Mouse (Mus musculus) T-helper 17 cell (primary cell): Measurements from ENCODE around the gene Vtn.

Source experiments
- in situ Hi-C, 2 experiments: fragments of 300-600 bp; cut with MboI, MseI; formaldehyde crosslinking; loops; 1 replicate in 1 of 2; 2 replicates in 1 of 2; pipeline ENCODE4 v1.15.1; 2025; ENCODE audit warnings: high pct_unique_total_duplicates in 2 of 2

The Vtn gene

DNA sequence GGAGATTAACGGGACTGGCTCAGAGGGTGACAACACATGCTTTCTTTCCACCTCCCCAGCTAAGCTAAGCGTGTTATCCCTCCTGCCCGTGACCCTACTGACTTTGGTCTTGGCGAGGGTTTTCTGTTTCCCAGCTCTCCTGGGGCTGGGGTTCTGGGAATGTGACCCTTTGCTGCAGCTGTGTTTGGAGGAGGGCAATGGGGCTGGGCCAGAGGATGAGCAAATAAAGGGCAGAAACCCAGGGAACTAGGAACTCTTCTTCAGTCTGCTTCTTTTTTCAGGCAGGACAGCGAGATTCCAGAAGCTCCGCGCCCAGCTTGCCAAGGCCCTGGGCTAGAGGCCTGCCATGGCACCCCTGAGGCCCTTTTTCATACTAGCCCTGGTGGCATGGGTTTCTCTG, at the start of gene Vtn:
Gene Vtn (plus strand): TSS at position 88 of the 400 bp plus-strand sequence.
- in situ Hi-C loops: loop anchor here in 1 of 2 experiments (10.0 kb wide), 1 partner anchor 1026 kb away; the partner anchor contains the start of gene Evi2b

DNA sequence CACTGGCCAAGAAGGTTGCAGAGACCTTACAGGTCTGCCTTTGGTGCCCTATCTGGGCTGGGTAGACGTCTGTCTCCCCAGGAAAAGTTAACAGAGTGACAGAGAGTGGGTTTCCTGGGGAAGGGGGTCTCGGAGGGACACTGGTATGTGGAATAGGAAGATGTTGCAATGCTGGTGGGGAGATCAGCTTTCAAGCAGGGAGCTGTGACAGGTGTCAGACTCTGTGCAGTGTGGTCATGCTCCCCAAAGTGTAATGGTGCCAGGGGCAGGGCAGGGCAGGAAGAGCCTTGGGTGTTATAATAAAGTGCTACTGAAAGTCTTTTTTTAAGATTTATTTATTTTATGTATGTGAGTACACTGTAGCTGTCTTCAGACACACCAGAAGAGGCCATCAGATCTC, 48.6 kb upstream of the Vtn start:
- in situ Hi-C loops: no loop called here

DNA sequence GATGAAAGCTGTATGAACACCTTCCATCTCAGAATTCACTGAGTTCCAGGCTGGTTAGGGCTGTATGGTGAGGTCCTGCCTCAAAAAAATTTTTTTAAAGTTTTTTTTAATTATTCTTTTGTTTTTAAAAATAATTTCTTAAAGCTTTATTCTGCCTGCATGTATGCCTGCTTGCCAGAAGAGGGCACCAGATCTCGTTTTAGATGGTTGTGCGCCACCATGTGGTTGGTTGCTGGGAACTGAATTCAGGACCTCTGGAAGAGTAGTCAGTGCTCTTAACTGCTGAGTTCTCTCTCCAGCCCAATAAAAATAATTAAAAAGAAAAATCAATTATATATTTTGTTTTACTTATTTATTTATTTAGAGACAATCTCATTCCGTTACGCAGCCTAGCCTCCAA, 45.2 kb upstream of the Vtn start:
- in situ Hi-C loops: no loop called here

DNA sequence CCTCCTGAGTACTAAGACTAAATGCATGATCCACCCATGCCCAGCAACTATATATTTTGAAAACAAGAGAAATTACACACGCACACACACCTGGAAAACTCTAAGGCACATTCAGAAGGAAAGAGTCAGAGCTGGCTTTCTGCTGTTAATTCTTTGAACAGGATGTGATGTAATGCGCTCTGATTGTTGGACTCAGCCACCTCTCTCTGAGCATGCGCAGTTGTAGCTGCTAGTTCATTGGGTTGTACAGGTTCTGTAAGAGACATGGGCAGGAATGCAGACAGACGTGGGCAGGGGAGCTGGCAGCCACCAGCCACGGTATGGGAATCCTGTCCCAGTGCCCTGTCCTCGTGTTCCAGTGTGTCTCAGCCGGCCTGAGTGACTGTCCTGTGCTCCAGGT, 44.6 kb upstream of the Vtn start:
- in situ Hi-C loops: no loop called here

DNA sequence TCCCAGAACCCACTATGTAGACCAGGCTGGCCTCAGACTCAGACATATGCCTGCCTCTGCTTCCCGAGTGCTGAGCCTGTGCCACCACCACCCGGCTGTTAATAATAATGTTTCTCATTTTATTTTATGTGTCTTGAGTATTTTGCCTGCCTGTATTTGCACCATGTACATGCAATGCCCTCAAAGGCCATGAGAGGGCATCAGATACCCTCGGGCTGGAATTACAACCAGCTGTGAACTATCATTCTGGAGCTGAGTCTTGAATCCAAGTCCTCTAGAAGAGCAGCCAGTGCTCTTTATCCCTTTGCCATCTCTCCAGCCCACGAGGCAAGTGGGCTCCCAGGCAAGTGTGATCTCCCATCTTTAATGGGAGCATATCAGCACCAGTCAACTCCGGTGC, 43.6 kb upstream of the Vtn start:
- in situ Hi-C loops: no loop called here

DNA sequence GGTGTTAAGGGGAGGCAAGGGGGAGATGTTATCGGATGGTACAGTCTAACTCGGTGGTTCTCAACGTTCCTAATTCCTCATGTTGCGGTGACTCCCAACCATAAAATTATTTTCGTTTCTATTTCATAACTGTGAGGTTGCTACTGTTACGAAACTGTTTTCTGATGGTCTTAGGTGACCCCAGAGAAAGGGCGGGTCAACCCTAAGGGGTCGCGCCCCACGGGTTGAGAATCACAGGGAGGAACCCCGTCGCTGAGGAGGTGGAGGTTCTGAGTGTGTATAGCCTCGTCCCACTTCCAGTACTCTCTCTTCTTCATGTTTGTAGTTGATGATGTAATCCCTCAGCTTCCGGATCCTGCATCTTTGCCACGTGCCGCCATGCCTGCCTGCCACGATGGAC, 40.2 kb upstream of the Vtn start:
- in situ Hi-C loops: no loop called here

DNA sequence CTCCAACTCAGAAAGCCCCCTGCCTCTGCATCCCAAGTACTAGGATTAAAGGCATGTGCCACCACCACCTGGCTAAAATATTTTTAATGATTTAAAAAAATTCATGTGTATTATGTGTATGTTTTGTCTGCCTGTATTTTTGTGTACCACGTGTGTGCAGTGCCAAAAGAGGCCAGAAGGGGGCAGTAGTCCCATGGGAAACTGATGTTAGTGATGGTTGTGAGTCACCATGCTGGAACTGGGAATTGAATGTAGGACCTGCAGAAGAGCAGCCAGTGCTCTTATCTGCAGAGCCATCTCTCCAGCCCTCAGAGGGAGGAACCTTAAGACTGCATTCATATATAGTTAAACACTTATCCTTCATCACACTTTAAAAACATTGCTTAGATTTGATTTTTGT, 37.0 kb upstream of the Vtn start:
- in situ Hi-C loops: no loop called here

DNA sequence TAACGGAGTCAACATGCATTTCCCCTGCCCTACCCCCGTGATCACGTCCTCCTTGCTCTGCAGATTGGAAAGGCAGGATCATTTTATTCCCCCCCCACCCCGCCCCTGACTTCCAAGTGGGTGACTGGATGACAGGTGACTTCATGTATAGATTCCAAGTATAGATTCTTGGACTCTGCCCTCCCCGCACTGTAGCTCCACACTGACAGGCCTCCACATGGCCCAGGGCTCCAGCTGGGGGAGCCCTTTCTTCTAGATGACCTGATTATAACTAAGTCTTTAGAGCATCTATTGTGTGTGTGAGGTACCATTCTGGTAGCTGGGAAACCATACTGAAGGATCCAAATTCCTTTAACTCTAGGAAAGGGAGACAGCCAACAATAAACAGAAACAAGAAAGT, 36.2 kb upstream of the Vtn start:
- in situ Hi-C loops: no loop called here

DNA sequence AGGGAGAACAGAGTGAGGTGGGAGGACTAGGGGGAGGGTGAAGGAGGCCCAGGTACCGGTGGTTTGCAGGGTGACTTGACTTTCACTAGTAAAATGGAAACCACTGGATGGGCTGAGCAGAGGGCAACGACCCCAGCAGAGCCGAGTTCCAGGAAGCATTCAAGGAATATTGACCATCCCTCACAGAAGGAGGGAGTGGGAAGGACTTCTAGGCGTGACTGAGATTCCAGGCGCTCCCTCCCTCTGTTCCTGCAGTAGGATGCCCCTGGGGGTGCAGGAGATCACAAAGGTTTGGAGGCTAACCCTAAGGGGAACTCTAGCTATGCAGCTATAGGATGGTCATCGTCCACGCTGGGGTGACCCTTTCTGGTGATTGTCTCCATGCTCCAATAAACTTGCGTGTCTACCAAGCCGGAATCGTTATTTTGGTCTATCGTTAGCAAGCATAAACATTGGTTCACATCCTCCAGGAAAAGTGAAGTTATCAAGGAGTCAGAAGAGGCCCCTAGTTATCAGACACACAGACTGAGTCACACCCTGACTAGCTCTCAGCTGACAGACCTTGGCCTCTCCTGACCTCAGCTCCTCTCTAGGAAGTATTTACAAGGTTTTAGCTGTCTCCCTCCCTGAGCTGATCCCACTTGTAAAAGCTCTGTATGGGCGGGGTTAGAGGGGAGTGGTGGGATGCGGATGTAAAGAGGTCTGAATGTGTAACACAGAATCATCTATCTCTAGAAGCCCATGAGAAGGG, 35.4 kb upstream of the Vtn start:
- in situ Hi-C loops: no loop called here

DNA sequence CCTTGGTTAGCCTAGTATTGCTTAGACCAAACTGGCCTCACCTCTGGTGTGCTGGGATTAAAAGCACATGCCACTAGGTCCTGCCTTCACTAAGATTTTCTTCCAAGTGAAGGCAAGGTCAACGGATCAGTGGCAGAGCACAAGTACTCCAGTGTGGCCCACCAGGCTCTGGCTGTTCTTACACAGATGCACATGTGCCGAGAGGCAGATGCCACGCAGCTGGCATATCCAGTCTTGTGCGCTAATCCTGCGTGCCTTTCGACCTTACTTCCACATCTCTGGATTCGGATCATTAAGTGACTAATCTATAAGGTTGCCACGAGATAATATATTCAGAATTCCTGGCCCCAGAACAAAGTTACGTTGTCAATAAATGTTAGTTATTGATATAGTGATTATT, 33.8 kb upstream of the Vtn start:
- in situ Hi-C loops: no loop called here

DNA sequence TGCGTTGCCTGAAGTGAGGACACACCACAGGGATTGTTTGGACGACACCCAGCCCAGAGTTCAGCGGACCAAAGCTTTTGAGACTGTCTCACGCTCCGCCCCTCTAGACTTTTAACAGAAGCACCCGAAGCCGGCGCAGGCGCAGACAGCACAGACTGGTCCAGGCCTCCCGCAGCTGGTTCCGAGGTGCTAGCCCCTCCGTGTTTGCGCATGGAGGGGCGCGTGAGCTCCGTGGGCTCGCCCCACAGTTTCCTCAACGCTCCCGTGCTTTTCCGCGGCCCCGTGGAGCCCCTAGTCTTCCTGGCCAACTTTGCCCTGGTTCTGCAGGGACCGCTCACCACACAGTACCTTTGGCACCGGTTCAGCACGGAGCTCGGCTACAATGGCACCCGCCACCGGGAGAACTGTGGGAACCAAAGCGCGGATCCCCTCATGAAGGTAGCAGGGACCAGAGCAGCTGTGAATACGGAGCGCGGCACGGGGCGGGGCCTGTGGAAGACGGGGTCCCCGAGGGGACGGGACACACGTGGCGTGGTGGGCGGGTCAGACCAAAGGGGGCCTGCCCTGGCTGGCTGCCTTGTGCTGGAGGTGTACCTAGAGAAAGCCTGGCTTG, 33.2 kb upstream of the Vtn start, which contains the start of gene Slc46a1:
Gene Slc46a1 (plus strand): TSS at position 130 of the 613 bp plus-strand sequence.
- in situ Hi-C loops: no loop called here

DNA sequence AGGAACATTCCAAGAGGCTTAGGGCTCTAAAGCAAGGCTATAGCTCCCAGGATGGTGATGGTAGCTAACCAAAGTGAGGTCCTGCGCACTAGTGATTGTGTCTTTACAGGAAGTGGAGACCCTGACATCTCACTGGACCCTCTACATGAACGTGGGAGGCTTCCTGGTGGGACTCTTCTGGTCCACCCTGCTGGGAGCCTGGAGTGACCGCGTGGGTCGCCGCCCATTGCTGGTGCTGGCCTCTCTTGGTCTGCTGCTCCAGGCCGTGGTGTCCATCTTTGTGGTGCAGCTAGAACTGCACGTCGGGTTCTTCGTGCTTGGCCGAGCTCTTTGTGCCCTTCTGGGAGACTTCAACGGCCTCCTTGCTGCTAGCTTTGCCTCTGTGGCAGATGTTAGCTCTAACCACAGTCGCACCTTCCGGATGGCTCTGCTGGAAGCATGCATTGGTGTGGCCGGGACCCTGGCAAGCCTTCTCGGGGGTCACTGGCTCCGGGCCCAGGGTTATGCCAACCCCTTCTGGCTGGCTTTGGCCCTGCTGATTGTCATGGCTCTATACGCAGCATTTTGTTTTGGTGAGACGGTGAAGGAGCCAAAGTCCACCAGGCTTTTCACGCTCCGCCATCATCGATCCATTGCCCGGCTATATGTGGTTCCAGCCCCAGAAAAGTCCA, 32.5 kb upstream of the Vtn start:
- in situ Hi-C loops: no loop called here

DNA sequence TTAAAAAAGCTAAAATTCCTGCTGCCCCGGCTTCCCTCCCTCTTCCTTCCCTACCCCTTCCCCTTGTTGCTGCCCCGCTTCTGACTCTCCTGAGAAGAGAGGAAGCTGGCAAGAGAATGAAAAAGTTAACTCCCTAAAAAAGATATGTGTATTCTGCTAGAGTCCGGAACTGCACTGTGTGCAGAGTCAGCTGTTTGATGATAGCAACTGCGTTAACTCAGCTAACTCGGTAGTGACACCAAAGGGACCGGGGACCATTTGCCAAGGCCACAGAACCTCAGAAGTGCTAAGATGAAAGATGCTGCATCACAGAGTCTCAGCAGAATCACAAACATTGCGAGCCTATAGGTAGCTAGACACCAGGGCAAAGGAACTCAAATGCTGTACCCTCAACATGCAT, 31.4 kb upstream of the Vtn start:
- in situ Hi-C loops: no loop called here

DNA sequence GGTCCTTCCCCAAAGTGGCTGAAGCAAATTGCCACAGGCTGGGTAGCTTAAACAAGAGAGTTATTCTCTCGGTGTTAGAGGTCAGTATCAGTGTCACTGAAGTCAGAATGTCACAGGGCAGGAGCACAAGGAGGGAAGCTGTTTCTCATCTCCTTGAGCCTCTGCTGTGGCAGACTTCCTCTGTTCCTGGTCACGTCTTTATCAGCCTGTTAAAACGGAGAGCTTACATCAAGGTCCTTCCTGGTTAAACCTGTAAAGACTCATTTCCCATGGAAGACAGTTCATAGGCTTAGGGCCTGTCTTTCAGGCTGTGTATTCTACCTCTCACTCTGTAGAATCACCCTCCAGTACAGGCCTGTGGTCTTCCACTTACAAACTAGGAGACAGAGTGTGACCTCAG, 31.0 kb upstream of the Vtn start:
- in situ Hi-C loops: no loop called here

DNA sequence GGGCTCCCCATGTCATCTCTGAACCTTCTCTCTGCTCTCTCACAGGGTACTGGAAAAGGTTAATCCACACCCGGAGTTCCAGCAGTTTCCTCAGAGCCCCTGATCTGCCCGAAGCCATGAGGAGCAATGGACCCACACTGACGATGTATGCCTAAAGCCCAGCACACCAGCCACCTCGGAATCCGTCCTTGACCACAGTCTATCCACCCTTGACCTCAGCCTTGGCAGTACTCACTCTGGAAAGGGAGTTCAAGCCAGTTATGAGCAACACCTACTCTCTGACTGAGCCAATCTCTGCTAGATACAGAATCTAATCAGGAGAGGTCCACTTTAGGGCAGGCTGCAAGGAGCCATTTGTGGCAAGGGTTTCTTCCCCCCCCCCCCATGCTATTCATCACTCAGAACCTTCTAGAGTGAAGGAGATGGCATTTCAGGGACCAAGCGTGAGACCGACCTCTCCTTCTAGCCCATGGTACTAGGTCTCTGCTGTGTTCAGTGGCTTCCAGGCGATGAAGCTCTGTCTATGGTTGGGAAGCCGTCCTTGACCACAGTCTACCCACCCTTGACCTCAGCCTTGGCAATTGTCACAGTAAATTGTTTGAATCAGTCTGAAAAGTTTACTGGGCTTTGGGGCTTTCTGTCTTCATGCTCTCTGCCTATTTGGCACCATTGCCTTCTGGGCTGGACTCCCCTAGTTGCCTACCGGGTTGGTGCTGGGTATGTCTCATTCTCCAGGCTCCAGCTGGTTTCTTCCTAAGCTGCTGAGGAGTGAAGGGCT, 27.4 kb upstream of the Vtn start:
- in situ Hi-C loops: no loop called here

DNA sequence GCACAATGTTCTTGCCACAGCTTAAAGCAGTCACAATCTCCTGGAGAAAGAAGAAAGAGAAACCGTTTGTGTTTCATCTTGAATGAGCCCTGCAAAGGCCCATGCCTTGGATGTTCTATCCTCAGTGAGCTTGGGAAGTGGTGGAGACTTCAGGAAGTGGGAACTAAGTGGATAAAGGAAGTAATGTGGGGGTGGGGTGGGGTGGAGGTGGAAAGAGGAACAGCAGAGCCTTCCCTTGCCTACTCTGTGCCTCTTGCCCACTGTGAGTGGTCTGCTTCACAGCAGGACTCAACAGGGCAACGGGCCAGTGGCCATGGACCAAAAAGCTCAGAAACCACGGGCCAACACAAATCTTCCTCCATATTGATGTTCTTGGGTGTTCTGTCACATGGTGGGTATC, 23.6 kb upstream of the Vtn start:
- in situ Hi-C loops: no loop called here

DNA sequence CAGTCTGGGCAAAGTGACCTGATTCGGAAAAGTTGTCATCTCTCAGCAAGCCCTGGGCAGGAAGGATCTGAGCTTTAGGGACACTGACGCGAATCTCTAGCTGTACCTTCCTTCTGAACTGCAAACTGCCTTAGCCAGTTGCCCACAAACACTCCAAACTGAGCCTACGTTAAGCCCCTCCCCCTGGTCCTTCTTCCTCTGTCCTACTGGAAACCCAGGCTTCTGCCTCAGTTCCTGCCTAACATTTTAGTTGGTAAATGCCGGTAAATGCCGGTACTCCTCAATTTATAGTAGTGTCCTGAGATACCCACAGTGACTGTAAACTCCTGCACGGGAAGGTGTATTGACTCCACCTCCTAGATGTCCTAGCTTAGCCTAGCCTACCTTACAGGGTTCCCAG, 15.3 kb upstream of the Vtn start:
- in situ Hi-C loops: no loop called here

DNA sequence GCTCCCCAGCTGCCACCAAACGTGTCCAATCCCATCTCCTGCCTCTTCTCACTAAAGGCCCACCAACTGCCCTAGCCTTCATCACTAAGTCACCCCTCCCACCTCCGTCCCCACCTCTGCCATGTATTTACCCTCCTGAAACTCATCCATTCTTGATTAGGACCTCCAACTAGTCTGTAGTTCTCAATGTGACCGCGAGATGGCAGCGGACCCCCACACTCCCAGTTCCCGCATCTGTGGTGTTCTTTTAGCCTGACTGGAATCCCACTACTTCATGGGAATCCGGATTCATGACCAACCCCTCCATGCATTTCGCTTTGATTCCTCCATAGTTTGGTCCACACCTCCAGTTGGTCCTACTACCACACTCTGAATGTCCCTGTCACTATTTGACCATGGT, 10.7 kb upstream of the Vtn start:
- in situ Hi-C loops: no loop called here

DNA sequence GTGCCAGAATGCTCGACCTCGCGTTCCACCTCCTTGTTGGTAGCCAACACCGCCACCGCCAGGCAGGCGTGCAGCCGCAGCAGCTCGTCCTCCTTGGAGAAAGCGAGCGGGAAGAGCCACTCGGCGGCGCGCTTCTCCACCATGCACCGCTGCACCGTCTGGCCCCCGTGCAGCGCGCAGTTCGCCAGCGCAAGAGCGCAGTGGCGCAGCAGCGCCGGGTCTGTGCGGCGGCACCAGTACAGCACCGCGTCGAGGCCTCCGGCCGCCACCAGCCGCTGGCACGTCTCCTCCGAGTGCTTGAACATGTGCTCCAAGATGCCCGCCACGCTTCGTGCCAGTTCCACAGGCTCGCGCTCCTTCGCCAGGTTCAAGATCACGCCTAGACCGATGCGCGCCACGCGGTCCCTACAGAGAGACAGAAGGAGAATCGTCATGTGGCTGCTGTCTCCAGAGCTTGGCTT, 8.1 kb upstream of the Vtn start:
- in situ Hi-C loops: loop anchor here in 1 of 2 experiments (10.0 kb wide), 1 partner anchor 1034 kb away; the partner anchor contains the start of gene Evi2b

DNA sequence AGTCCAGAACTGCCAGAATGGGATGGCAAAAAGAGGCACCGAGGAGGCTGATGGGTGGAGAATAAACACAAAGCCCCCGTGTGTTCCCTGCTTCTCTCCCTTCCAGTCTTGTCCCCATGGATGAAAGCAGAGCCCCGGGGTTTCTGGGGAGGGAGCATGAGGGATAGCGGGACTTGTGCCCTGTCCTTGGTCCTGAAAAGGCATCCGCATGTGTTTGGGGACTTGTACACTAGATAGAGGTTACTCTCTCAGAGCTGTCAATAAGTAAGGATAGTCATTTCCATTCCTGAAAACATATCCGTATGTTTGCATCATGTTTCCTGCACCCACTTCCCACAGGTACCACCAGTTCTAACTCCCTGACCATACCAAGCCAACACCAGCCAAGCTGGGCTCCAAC, 3.0 kb upstream of the Vtn start:
- in situ Hi-C loops: loop anchor here in 1 of 2 experiments (10.0 kb wide), 1 partner anchor 1029 kb away; the partner anchor contains the start of gene Evi2b

DNA sequence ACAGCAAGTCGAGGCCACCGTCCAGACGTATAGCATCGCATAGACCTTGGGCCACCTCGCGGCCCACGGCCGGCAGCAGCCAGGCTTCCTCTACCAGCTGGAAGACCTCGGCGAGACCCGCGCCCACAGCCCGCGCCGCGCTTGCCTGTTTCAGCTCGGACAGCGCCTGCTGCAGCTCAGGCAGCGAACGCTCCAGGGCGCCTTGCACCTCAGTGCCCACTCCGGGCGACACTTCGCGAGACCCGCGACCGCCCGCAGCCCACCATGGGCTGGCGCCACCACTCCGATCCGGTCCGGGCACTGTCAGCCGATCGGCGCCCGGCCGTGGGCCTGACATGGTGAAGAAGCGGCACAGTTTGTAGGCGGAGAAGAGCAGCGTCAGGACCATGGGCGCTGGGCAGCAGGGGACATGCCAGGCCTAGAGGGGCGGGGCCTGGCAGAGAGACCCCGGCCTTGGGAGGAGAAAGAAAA, 1.8 kb upstream of the Vtn start:
- in situ Hi-C loops: loop anchor here in 1 of 2 experiments (10.0 kb wide), 1 partner anchor 1028 kb away; the partner anchor contains the start of gene Evi2b
